ENCODE assay signal across 15 mouse cellular contexts in the genomic region with DNA sequence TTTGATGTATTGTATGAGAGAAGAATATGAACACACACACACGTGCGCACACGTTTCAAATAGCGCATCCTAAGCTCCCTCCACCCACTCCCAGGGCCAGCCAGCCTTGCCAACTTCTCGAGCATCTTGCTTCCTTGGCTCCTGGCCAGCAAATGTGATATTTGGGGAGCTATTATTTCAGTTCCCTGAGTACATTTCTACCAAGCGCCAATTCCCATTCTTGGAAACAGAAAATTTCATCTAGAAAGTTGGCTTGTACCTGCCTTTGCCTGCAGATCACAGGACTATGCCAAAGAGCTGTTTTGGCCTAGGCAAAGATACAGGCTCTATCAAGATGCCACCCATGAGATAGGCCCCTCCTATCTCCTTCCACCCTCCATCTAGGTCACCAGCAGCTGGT. TPM values are rescaled to one million over a fixed set of nuclear protein-coding genes. Genes with fewer than 3 reads are reported as not detected.
DNase-seq lines count a peak whose midpoint lies in the region; ATAC-seq and TF ChIP-seq lines count a peak whose summit lies in the region.
"Had no signal": no experiment of that assay in that cellular context is flagged by ENCODE, and none has a peak within 500 bp of the region (broad histone marks: within the 10 kb centered on the region; RNA-seq: fewer than 3 reads in every experiment).

No protein-coding gene starts in this region.

- DNase-seq in cerebellum, adult 18-20 months = peak; percentile 62 to 65
- DNase-seq in cerebellum, postnatal 4 days (ENCODE audit: low spot score in 2 of 2) = no peak
- DNase-seq in liver, postnatal 0 days = no peak
- DNase-seq in layer of hippocampus, adult 9-11 months = peak; percentile 83
- peak; percentile 60 for DNase-seq in right cerebral cortex, postnatal 25 days
- DNase-seq in heart, postnatal 4 days = no peak
- no peak for DNase-seq in gastrocnemius, postnatal 14 days
- DNase-seq: adrenal gland, adult 8-10 months; lung, postnatal 14 days had no signal

- TF ChIP-seq CTCF in liver, postnatal 0 days (IDR thresholded peaks at IDR 0.05; ENCODE audit: low read depth) = no peak

- no peak for ATAC-seq in liver, embryonic 15.5 days (ENCODE audit: insufficient read depth)
- no peak for ATAC-seq in liver, postnatal 0 days

- H3K27me3 ChIP-seq in liver, embryonic 15.5 days = no peaks in the 10 kb centered on the region
- no peaks in the 10 kb centered on the region for H3K27me3 ChIP-seq in liver, postnatal 0 days (ENCODE audit: insufficient read depth, low read length)
- H3K27me3 ChIP-seq: embryonic facial prominence, embryonic 12.5 days; limb, embryonic 12.5 days; stomach, embryonic 15.5 days had no signal

- peak overlapping the region; percentile 9; the same call in 1 of the 2 replicates for H3K9ac ChIP-seq in liver, embryonic 15.5 days
- no peak overlapping the region for H3K9ac ChIP-seq in liver, postnatal 0 days (replicated peaks)
- H3K9ac ChIP-seq: embryonic facial prominence, embryonic 12.5 days; hindbrain, embryonic 13.5 days; limb, embryonic 12.5 days; stomach, embryonic 15.5 days had no signal

- 76% methylated on average over 6 of the region's 6 CpGs for WGBS in liver, embryonic 15.5 days (ENCODE audit: insufficient replicate concordance)
- WGBS in liver, postnatal 0 days (ENCODE audit: insufficient replicate concordance) = 77% methylated on average over 6 of the region's 6 CpGs

- no peak overlapping the region for H3K4me3 ChIP-seq in liver, embryonic 15.5 days (replicated peaks)
- no peak overlapping the region for H3K4me3 ChIP-seq in liver, postnatal 0 days (ENCODE audit: low read depth, low read length)
- H3K4me3 ChIP-seq: embryonic facial prominence, embryonic 12.5 days; hindbrain, embryonic 13.5 days; limb, embryonic 12.5 days; stomach, embryonic 15.5 days had no signal

- intact Hi-C loops in gastrocnemius, postnatal 14 days (cut with DNase I; ENCODE audit: low total_unique reads) = no loop called here

- no peak overlapping the region for H3K27ac ChIP-seq in liver, embryonic 15.5 days (replicated peaks)
- no peak overlapping the region for H3K27ac ChIP-seq in liver, postnatal 0 days (ENCODE audit: low read depth)
- H3K27ac ChIP-seq: hindbrain, embryonic 13.5 days; kidney, postnatal 0 days; limb, embryonic 12.5 days; stomach, embryonic 15.5 days had no signal

- peaks cover 67% of the 10 kb centered on the region for H3K4me1 ChIP-seq in liver, embryonic 15.5 days (replicated peaks)
- H3K4me1 ChIP-seq in liver, postnatal 0 days (ENCODE audit: insufficient read depth) = peaks cover 25% of the 10 kb centered on the region

- no peak for TF ChIP-seq EP300 in liver, postnatal 0 days (IDR thresholded peaks at IDR 0.05; ENCODE audit: low read depth)

- H3K36me3 ChIP-seq in liver, embryonic 15.5 days (replicated peaks) = no peaks in the 10 kb centered on the region
- no peaks in the 10 kb centered on the region for H3K36me3 ChIP-seq in liver, postnatal 0 days (replicated peaks; ENCODE audit: insufficient read depth, low read length)
- H3K36me3 ChIP-seq: embryonic facial prominence, embryonic 12.5 days; hindbrain, embryonic 13.5 days; limb, embryonic 12.5 days; stomach, embryonic 15.5 days had no signal

- no peaks in the 10 kb centered on the region for H3K9me3 ChIP-seq in liver, embryonic 15.5 days (replicated peaks)
- H3K9me3 ChIP-seq in liver, postnatal 0 days (ENCODE audit: low read length) = no peaks in the 10 kb centered on the region
- H3K9me3 ChIP-seq: embryonic facial prominence, embryonic 12.5 days; hindbrain, embryonic 13.5 days; limb, embryonic 12.5 days; stomach, embryonic 15.5 days had no signal

- H3K4me2 ChIP-seq in liver, embryonic 15.5 days = no peak overlapping the region
- H3K4me2 ChIP-seq in liver, postnatal 0 days (ENCODE audit: low read depth, low read length) = no peak overlapping the region
- H3K4me2 ChIP-seq: embryonic facial prominence, embryonic 12.5 days; hindbrain, embryonic 13.5 days; limb, embryonic 12.5 days; stomach, embryonic 15.5 days had no signal

RNA-seq across cellular contexts. Expression of gene Piezo1, which starts 3.7 kb away (rescaled TPM):
- polyA plus RNA-seq in liver, embryonic 15.5 days (2015; fragmentation: Nextera tagmentation; extraction: Ambion mirVana) = 12.4 and 17.4 TPM in 2 replicates
- 2.6 and 3.4 TPM in 2 replicates for polyA plus RNA-seq in liver, postnatal 0 days (2015; fragmentation: Nextera tagmentation; extraction: Ambion mirVana)
- 10 to 100 TPM; 53.7 to 55.4 TPM for total RNA-seq in heart, postnatal 4 days (2021)
- 10 to 100 TPM; 15.1 to 15.4 TPM for total RNA-seq in gastrocnemius, postnatal 14 days (2021)

RNA-seq across cellular contexts. Expression of gene Cdt1, which starts 13.0 kb away (rescaled TPM):
- 45.9 and 46.0 TPM in 2 replicates for polyA plus RNA-seq in liver, embryonic 15.5 days (2015; fragmentation: Nextera tagmentation; extraction: Ambion mirVana)
- 19.8 and 23.7 TPM in 2 replicates for polyA plus RNA-seq in liver, postnatal 0 days (2015; fragmentation: Nextera tagmentation; extraction: Ambion mirVana)
- 10 to 100 TPM; 36.5 to 38.2 TPM for total RNA-seq in heart, postnatal 4 days (2021)
- 1 to 10 TPM; 1.8 to 3.0 TPM for total RNA-seq in gastrocnemius, postnatal 14 days (2021)

RNA-seq across cellular contexts. Expression of gene Aprt, which starts 21.9 kb away (rescaled TPM):
- 187 and 214 TPM in 2 replicates for polyA plus RNA-seq in liver, embryonic 15.5 days (2015; fragmentation: Nextera tagmentation; extraction: Ambion mirVana)
- 223 and 249 TPM in 2 replicates for polyA plus RNA-seq in liver, postnatal 0 days (2015; fragmentation: Nextera tagmentation; extraction: Ambion mirVana)
- 10 to 100 TPM; 58.5 to 58.8 TPM for total RNA-seq in heart, postnatal 4 days (2021)
- total RNA-seq in gastrocnemius, postnatal 14 days (2021) = 10 to 100 TPM; 40.1 to 44.1 TPM

RNA-seq across cellular contexts. Expression of gene Galns, which starts 56.5 kb away (rescaled TPM):
- 8.2 and 8.8 TPM in 2 replicates for polyA plus RNA-seq in liver, embryonic 15.5 days (2015; fragmentation: Nextera tagmentation; extraction: Ambion mirVana)
- 6.8 and 6.9 TPM in 2 replicates for polyA plus RNA-seq in liver, postnatal 0 days (2015; fragmentation: Nextera tagmentation; extraction: Ambion mirVana)
- total RNA-seq in heart, postnatal 4 days (2021) = 10 to 100 TPM in 1 of 2 experiments, 1 to 10 TPM in 1; 9.2 to 10.6 TPM
- total RNA-seq in gastrocnemius, postnatal 14 days (2021) = 1 to 10 TPM; 2.9 to 3.6 TPM

RNA-seq across cellular contexts. Expression of gene Trappc2l, which starts 56.7 kb away (rescaled TPM):
- 24.2 and 33.1 TPM in 2 replicates for polyA plus RNA-seq in liver, embryonic 15.5 days (2015; fragmentation: Nextera tagmentation; extraction: Ambion mirVana)
- 29.3 and 30.7 TPM in 2 replicates for polyA plus RNA-seq in liver, postnatal 0 days (2015; fragmentation: Nextera tagmentation; extraction: Ambion mirVana)
- 10 to 100 TPM; 48.7 to 56.3 TPM for total RNA-seq in heart, postnatal 4 days (2021)
- 10 to 100 TPM; 47.5 TPM for total RNA-seq in gastrocnemius, postnatal 14 days (2021)

Comparison
In these comparisons a context has a peak if more than half of its experiments do, and no peak if none do; other contexts are left out.
1. DNase-seq: peak in cerebellum, adult 18-20 months (2 of 2), layer of hippocampus, adult 9-11 months (single experiment) and right cerebral cortex, postnatal 25 days (single experiment); none in cerebellum, postnatal 4 days (0 of 2), liver, postnatal 0 days (single experiment), heart, postnatal 4 days (single experiment) and gastrocnemius, postnatal 14 days (single experiment).
2. RNA of gene Cdt1, which starts 13.0 kb away (total RNA-seq): 36.5 to 38.2 TPM in heart, postnatal 4 days; 1.8 to 3.0 TPM in gastrocnemius, postnatal 14 days; every median in the first group is over 4 times any median in the second.